Mouse (Mus musculus) ES-E14 (cell line): ENCODE measurements at regions not wholly inside any gene's neighbourhood (a gene's known extent, or its start where the extent isn't known, plus 50 kb on each side); places are given as distances from the start of the nearest gene placed in this dataset.

ENCODE experiments used
- CHD2 ChIP-seq: IDR thresholded peaks from 2 replicates; pipeline ENCODE4 v1.6.1; 2014; ENCODE audit warnings: mild to moderate bottlenecking, low read depth, low read length, inconsistent platforms
- ZC3H11A ChIP-seq: IDR thresholded peaks from 2 replicates; pipeline ENCODE4 v1.6.1; 2012; ENCODE audit warnings: low read depth, mild to moderate bottlenecking, inconsistent platforms, low read length, borderline replicate concordance

DNA sequence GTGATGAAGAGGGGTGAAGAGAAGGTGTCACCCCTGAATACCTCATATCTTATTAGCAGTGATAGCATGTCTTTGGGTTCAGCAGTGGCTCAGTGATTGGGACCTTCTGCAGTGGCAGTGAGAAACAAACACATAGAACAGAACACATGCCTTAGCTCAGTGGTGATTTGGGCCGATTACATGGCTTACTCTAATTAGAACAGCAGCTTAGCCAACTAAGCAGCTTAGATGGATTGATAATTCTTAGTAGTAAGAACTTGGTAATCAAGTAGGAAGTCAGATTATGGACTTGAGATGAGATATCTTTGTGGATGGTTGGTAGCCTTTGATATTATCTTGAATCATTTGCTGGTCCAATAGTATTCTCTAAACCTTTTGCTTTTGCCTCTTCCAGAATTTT, 167.0 kb downstream of the Ccdc71l start:
- TF ChIP-seq CHD2 (no peak), ZC3H11A (no peak)
